Mouse (Mus musculus): ENCODE data around the gene Dock3. TPM values are rescaled to one million over a fixed set of nuclear protein-coding genes. Genes with fewer than 3 reads are reported as not detected.

Dock3 gene
- polyA plus RNA-seq, 1 experiment from 2014 or later, result 0.77 TPM

GRCm38 (mm10) chr9:106970742-106971141 lies 261.0 kb downstream of the Dock3 start:
- no peak for ATAC-seq (ENCODE audit: insufficient number of reproducible peaks, insufficient read depth, low FRiP score, low TSS enrichment, low read depth)
- 58% methylated on average over 3 of the region's 3 CpGs for WGBS
- no peak overlapping the region for H3K4me3 ChIP-seq

GRCm38 (mm10) chr9:106958452-106958851 lies 273.3 kb downstream of the Dock3 start:
- 85% methylated on average over 1 of the region's 1 CpGs for WGBS
- ATAC-seq (ENCODE audit: insufficient number of reproducible peaks, insufficient read depth, low FRiP score, low TSS enrichment, low read depth), result no peak

More at GRCm38 (mm10) chr9:106970742-106971141, 261.0 kb downstream of the Dock3 start:
- Histone ChIP-seq H3K4me1 (no peaks in the 10 kb centered on the region), H3K36me3 (no peaks in the 10 kb centered on the region), H3K9me3 (no peaks in the 10 kb centered on the region), H3K9ac (no peak overlapping the region), H3K27me3 (0 out of 2 replicates have a peak, but pooled peaks cover 3% of the 10 kb centered on the region), H3K27ac (no peak overlapping the region), H3K4me2 (no peak overlapping the region)

GRCm38 (mm10) chr9:106955486-106955885 lies 276.2 kb downstream of the Dock3 start:
- Histone ChIP-seq H3K9ac (no peak overlapping the region), H3K36me3 (no peaks in the 10 kb centered on the region), H3K4me1 (no peaks in the 10 kb centered on the region), H3K4me3 (no peak overlapping the region), H3K9me3 (no peaks in the 10 kb centered on the region), H3K4me2 (no peak overlapping the region), H3K27me3 (no peaks in the 10 kb centered on the region), H3K27ac (no peak overlapping the region)
- no peak for ATAC-seq (ENCODE audit: insufficient number of reproducible peaks, insufficient read depth, low FRiP score, low TSS enrichment, low read depth)

More at GRCm38 (mm10) chr9:106958452-106958851, 273.3 kb downstream of the Dock3 start:
- H3K27ac ChIP-seq, result no peak overlapping the region
- no peak overlapping the region for H3K4me2 ChIP-seq
- H3K9ac ChIP-seq, result no peak overlapping the region
- no peak overlapping the region for H3K4me3 ChIP-seq
- no peaks in the 10 kb centered on the region for H3K9me3 ChIP-seq
- no peaks in the 10 kb centered on the region for H3K36me3 ChIP-seq
- no peaks in the 10 kb centered on the region for H3K4me1 ChIP-seq
- H3K27me3 ChIP-seq, result no peaks in the 10 kb centered on the region

- Histone ChIP-seq H3K27me3 (no peaks in the 10 kb centered on the region), H3K4me3 (no peak overlapping the region), H3K4me2 (no peak overlapping the region), H3K36me3 (no peaks in the 10 kb centered on the region), H3K9ac (no peak overlapping the region), H3K9me3 (no peaks in the 10 kb centered on the region), H3K4me1 (no peaks in the 10 kb centered on the region), H3K27ac (no peak overlapping the region)
- ATAC-seq (ENCODE audit: insufficient number of reproducible peaks, insufficient read depth, low FRiP score, low TSS enrichment, low read depth), result no peak
- 85% methylated on average over 1 of the region's 1 CpGs for WGBS
These were observed 296.7 kb downstream of the Dock3 start for GRCm38 (mm10) chr9:106934998-106935397.

GRCm38 (mm10) chr9:106914878-106915277 lies 316.8 kb downstream of the Dock3 start:
- 89% methylated on average over 6 of the region's 6 CpGs for WGBS
- H3K4me1 ChIP-seq, result no peaks in the 10 kb centered on the region
- no peak overlapping the region for H3K27ac ChIP-seq
- no peaks in the 10 kb centered on the region for H3K27me3 ChIP-seq
- no peak overlapping the region for H3K9ac ChIP-seq
- no peak overlapping the region for H3K4me2 ChIP-seq
- no peaks in the 10 kb centered on the region for H3K9me3 ChIP-seq
- H3K4me3 ChIP-seq, result no peak overlapping the region
- no peak for ATAC-seq (ENCODE audit: insufficient number of reproducible peaks, insufficient read depth, low FRiP score, low TSS enrichment, low read depth)
- H3K36me3 ChIP-seq, result no peaks in the 10 kb centered on the region

- 15% methylated on average over 1 of the region's 1 CpGs for WGBS
These were observed 317.9 kb downstream of the Dock3 start for GRCm38 (mm10) chr9:106913759-106914158.

GRCm38 (mm10) chr9:106911624-106912023 lies 320.1 kb downstream of the Dock3 start:
- H3K4me3 ChIP-seq, result no peak overlapping the region
- H3K27me3 ChIP-seq, result no peaks in the 10 kb centered on the region
- H3K9me3 ChIP-seq, result no peaks in the 10 kb centered on the region
- WGBS, result 69% methylated on average over 1 of the region's 1 CpGs
- no peaks in the 10 kb centered on the region for H3K36me3 ChIP-seq
- no peak overlapping the region for H3K4me2 ChIP-seq
- H3K9ac ChIP-seq, result no peak overlapping the region
- H3K4me1 ChIP-seq, result no peaks in the 10 kb centered on the region
- H3K27ac ChIP-seq, result no peak overlapping the region
- no peak for ATAC-seq (ENCODE audit: insufficient number of reproducible peaks, insufficient read depth, low FRiP score, low TSS enrichment, low read depth)

More at GRCm38 (mm10) chr9:106913759-106914158, 317.9 kb downstream of the Dock3 start:
- Histone ChIP-seq H3K4me1 (no peaks in the 10 kb centered on the region), H3K9me3 (no peaks in the 10 kb centered on the region), H3K27ac (no peak overlapping the region), H3K27me3 (no peaks in the 10 kb centered on the region), H3K4me2 (no peak overlapping the region), H3K36me3 (no peaks in the 10 kb centered on the region), H3K9ac (no peak overlapping the region), H3K4me3 (no peak overlapping the region)
- ATAC-seq (ENCODE audit: insufficient number of reproducible peaks, insufficient read depth, low FRiP score, low TSS enrichment, low read depth), result no peak

GRCm38 (mm10) chr9:106908715-106909114 lies 323.0 kb downstream of the Dock3 start:
- no peaks in the 10 kb centered on the region for H3K27me3 ChIP-seq
- no peak overlapping the region for H3K27ac ChIP-seq
- H3K4me2 ChIP-seq, result no peak overlapping the region
- H3K9ac ChIP-seq, result no peak overlapping the region
- H3K4me3 ChIP-seq, result no peak overlapping the region
- no peaks in the 10 kb centered on the region for H3K36me3 ChIP-seq
- no peaks in the 10 kb centered on the region for H3K4me1 ChIP-seq
- 26% methylated on average over 5 of the region's 5 CpGs for WGBS
- H3K9me3 ChIP-seq, result no peaks in the 10 kb centered on the region
- no peak for ATAC-seq (ENCODE audit: insufficient number of reproducible peaks, insufficient read depth, low FRiP score, low TSS enrichment, low read depth)

- WGBS, result 72% methylated on average over 3 of the region's 3 CpGs
- ATAC-seq (ENCODE audit: insufficient number of reproducible peaks, insufficient read depth, low FRiP score, low TSS enrichment, low read depth), result no peak
These were observed 323.5 kb downstream of the Dock3 start for GRCm38 (mm10) chr9:106908174-106908573.

GRCm38 (mm10) chr9:106906597-106906996 lies 325.1 kb downstream of the Dock3 start:
- WGBS, result 82% methylated on average over 8 of the region's 8 CpGs
- no peak overlapping the region for H3K4me2 ChIP-seq
- no peaks in the 10 kb centered on the region for H3K36me3 ChIP-seq
- H3K4me3 ChIP-seq, result no peak overlapping the region
- H3K9ac ChIP-seq, result no peak overlapping the region
- no peak for ATAC-seq (ENCODE audit: insufficient number of reproducible peaks, insufficient read depth, low FRiP score, low TSS enrichment, low read depth)
- no peaks in the 10 kb centered on the region for H3K4me1 ChIP-seq
- H3K9me3 ChIP-seq, result no peaks in the 10 kb centered on the region
- no peak overlapping the region for H3K27ac ChIP-seq
- no peaks in the 10 kb centered on the region for H3K27me3 ChIP-seq

More at GRCm38 (mm10) chr9:106908174-106908573, 323.5 kb downstream of the Dock3 start:
- H3K9ac ChIP-seq, result no peak overlapping the region
- no peaks in the 10 kb centered on the region for H3K36me3 ChIP-seq
- H3K4me3 ChIP-seq, result no peak overlapping the region
- H3K9me3 ChIP-seq, result no peaks in the 10 kb centered on the region
- H3K4me1 ChIP-seq, result no peaks in the 10 kb centered on the region
- H3K27me3 ChIP-seq, result no peaks in the 10 kb centered on the region
- H3K27ac ChIP-seq, result no peak overlapping the region
- no peak overlapping the region for H3K4me2 ChIP-seq

GRCm38 (mm10) chr9:106903791-106904134 lies 327.9 kb downstream of the Dock3 start:
- Histone ChIP-seq H3K27me3 (no peaks in the 10 kb centered on the region), H3K36me3 (no peaks in the 10 kb centered on the region), H3K9me3 (no peaks in the 10 kb centered on the region), H3K4me1 (no peaks in the 10 kb centered on the region), H3K27ac (no peak overlapping the region), H3K4me3 (no peak overlapping the region), H3K4me2 (no peak overlapping the region), H3K9ac (no peak overlapping the region)
- no peak for ATAC-seq (ENCODE audit: insufficient number of reproducible peaks, insufficient read depth, low FRiP score, low TSS enrichment, low read depth)
- WGBS, result 5% methylated on average over 1 of the region's 1 CpGs

GRCm38 (mm10) chr9:106903099-106903790 lies 328.5 kb downstream of the Dock3 start:
- H3K27me3 ChIP-seq, result no peaks in the 10 kb centered on the region
- H3K9me3 ChIP-seq, result no peaks in the 10 kb centered on the region
- no peaks in the 10 kb centered on the region for H3K36me3 ChIP-seq
- H3K4me3 ChIP-seq, result no peak overlapping the region
- H3K4me1 ChIP-seq, result no peaks in the 10 kb centered on the region
- H3K4me2 ChIP-seq, result no peak overlapping the region
- 75% methylated on average over 4 of the region's 4 CpGs for WGBS
- no peak for ATAC-seq (ENCODE audit: insufficient number of reproducible peaks, insufficient read depth, low FRiP score, low TSS enrichment, low read depth)
- no peak overlapping the region for H3K27ac ChIP-seq
- H3K9ac ChIP-seq, result no peak overlapping the region
